Mouse (Mus musculus): ENCODE results near the gene Cacna1e. TPM values are rescaled to one million over a fixed set of nuclear protein-coding genes. Genes with fewer than 3 reads are reported as not detected.

Cacna1e gene
- polyA plus RNA-seq, 2 experiments, result 0.02 to 0.03 TPM

- TF ChIP-seq CTCF (IDR thresholded peaks at IDR 0.05; ENCODE audit: low read depth), result no peak
- TF ChIP-seq EP300 (IDR thresholded peaks at IDR 0.05; ENCODE audit: low read depth), result no peak
- no peaks in the 10 kb centered on the region for H3K27me3 ChIP-seq (ENCODE audit: control insufficient read depth, insufficient read depth, low read length)
- H3K36me3 ChIP-seq (replicated peaks; ENCODE audit: control insufficient read depth, insufficient read depth, low read depth), result no peaks in the 10 kb centered on the region
- no peak overlapping the region for H3K4me2 ChIP-seq (ENCODE audit: low read depth)
- no peak overlapping the region for H3K9ac ChIP-seq (replicated peaks)
- 73% methylated on average over 9 of the region's 9 CpGs for WGBS (ENCODE audit: insufficient replicate concordance)
- no peaks in the 10 kb centered on the region for H3K4me1 ChIP-seq (replicated peaks; ENCODE audit: control insufficient read depth in 2 of 2, insufficient read depth in 2 of 2, low read length in 1 of 2)
- H3K4me3 ChIP-seq (ENCODE audit: insufficient read depth in 1 of 2, low read depth in 2 of 2, low read length in 2 of 2), result no peak overlapping the region
- no peak overlapping the region for H3K27ac ChIP-seq
- DNase-seq (ENCODE audit: low read depth in 3 of 3, low spot score in 3 of 3) (no peak), ATAC-seq (ENCODE audit: insufficient read depth) (no peak)
- H3K9me3 ChIP-seq (ENCODE audit: control insufficient read depth, low read length), result no peaks in the 10 kb centered on the region
Measured at GRCm38 (mm10) chr1:154635766-154636165, 248.5 kb downstream of the Cacna1e start.

GRCm38 (mm10) chr1:154632886-154633285 is 251.4 kb downstream of the Cacna1e start:
- H3K4me2 ChIP-seq (ENCODE audit: low read depth), result no peak overlapping the region

GRCm38 (mm10) chr1:154622666-154623653 is 261.3 kb downstream of the Cacna1e start:
- H3K4me2 ChIP-seq (ENCODE audit: low read depth), result no peak overlapping the region
- H3K27me3 ChIP-seq (ENCODE audit: control insufficient read depth, insufficient read depth, low read length), result no peaks in the 10 kb centered on the region
- 74% methylated on average over 16 of the region's 16 CpGs for WGBS (ENCODE audit: insufficient replicate concordance)
- no peaks in the 10 kb centered on the region for H3K9me3 ChIP-seq (ENCODE audit: control insufficient read depth, low read length)
- no peak overlapping the region for H3K4me3 ChIP-seq (ENCODE audit: insufficient read depth in 1 of 2, low read depth in 2 of 2, low read length in 2 of 2)
- TF ChIP-seq EP300 (IDR thresholded peaks at IDR 0.05; ENCODE audit: low read depth), result no peak
- ATAC-seq (ENCODE audit: insufficient read depth) (no peak), DNase-seq (ENCODE audit: low read depth in 3 of 3, low spot score in 3 of 3) (no peak)
- no peak overlapping the region for H3K9ac ChIP-seq (replicated peaks)
- H3K36me3 ChIP-seq (replicated peaks; ENCODE audit: control insufficient read depth, insufficient read depth, low read depth), result no peaks in the 10 kb centered on the region
- no peak overlapping the region for H3K27ac ChIP-seq
- no peaks in the 10 kb centered on the region for H3K4me1 ChIP-seq (replicated peaks; ENCODE audit: control insufficient read depth in 2 of 2, insufficient read depth in 2 of 2, low read length in 1 of 2)

More at GRCm38 (mm10) chr1:154632886-154633285, 251.4 kb downstream of the Cacna1e start:
- 60% methylated on average over 2 of the region's 2 CpGs for WGBS (ENCODE audit: insufficient replicate concordance)
- H3K4me3 ChIP-seq (ENCODE audit: insufficient read depth in 1 of 2, low read depth in 2 of 2, low read length in 2 of 2), result no peak overlapping the region
- ATAC-seq (ENCODE audit: insufficient read depth) (no peak), DNase-seq (ENCODE audit: low read depth in 3 of 3, low spot score in 3 of 3) (no peak)
- H3K36me3 ChIP-seq (replicated peaks; ENCODE audit: control insufficient read depth, insufficient read depth, low read depth), result no peaks in the 10 kb centered on the region
- H3K27me3 ChIP-seq (ENCODE audit: control insufficient read depth, insufficient read depth, low read length), result no peaks in the 10 kb centered on the region
- TF ChIP-seq EP300 (IDR thresholded peaks at IDR 0.05; ENCODE audit: low read depth) (no peak), CTCF (IDR thresholded peaks at IDR 0.05; ENCODE audit: low read depth) (no peak)
- H3K9me3 ChIP-seq (ENCODE audit: control insufficient read depth, low read length), result no peaks in the 10 kb centered on the region
- no peak overlapping the region for H3K9ac ChIP-seq (replicated peaks)
- no peaks in the 10 kb centered on the region for H3K4me1 ChIP-seq (replicated peaks; ENCODE audit: control insufficient read depth in 2 of 2, insufficient read depth in 2 of 2, low read length in 1 of 2)
- H3K27ac ChIP-seq, result no peak overlapping the region

- Histone ChIP-seq H3K9ac (replicated peaks) (no peak overlapping the region), H3K4me3 (ENCODE audit: insufficient read depth in 1 of 2, low read depth in 2 of 2, low read length in 2 of 2) (no peak overlapping the region), H3K9me3 (ENCODE audit: control insufficient read depth, low read length) (no peaks in the 10 kb centered on the region), H3K36me3 (replicated peaks; ENCODE audit: control insufficient read depth, insufficient read depth, low read depth) (no peaks in the 10 kb centered on the region), H3K4me1 (replicated peaks; ENCODE audit: control insufficient read depth in 2 of 2, insufficient read depth in 2 of 2, low read length in 1 of 2) (no peaks in the 10 kb centered on the region), H3K27ac (no peak overlapping the region), H3K4me2 (ENCODE audit: low read depth) (no peak overlapping the region), H3K27me3 (ENCODE audit: control insufficient read depth, insufficient read depth, low read length) (no peaks in the 10 kb centered on the region)
- 30% methylated on average over 7 of the region's 7 CpGs for WGBS (ENCODE audit: insufficient replicate concordance)
- TF ChIP-seq EP300 (IDR thresholded peaks at IDR 0.05; ENCODE audit: low read depth), result no peak
- TF ChIP-seq CTCF (IDR thresholded peaks at IDR 0.05; ENCODE audit: low read depth), result no peak
- no peak for DNase-seq (ENCODE audit: low read depth in 3 of 3, low spot score in 3 of 3)
- no peak for ATAC-seq (ENCODE audit: insufficient read depth)
Measured at GRCm38 (mm10) chr1:154617743-154618455, 266.4 kb downstream of the Cacna1e start.

- Histone ChIP-seq H3K4me2 (ENCODE audit: low read depth) (no peak overlapping the region), H3K36me3 (replicated peaks; ENCODE audit: control insufficient read depth, insufficient read depth, low read depth) (no peaks in the 10 kb centered on the region), H3K27ac (no peak overlapping the region), H3K27me3 (ENCODE audit: control insufficient read depth, insufficient read depth, low read length) (no peaks in the 10 kb centered on the region), H3K9me3 (ENCODE audit: control insufficient read depth, low read length) (no peaks in the 10 kb centered on the region), H3K4me1 (replicated peaks; ENCODE audit: control insufficient read depth in 2 of 2, insufficient read depth in 2 of 2, low read length in 1 of 2) (no peaks in the 10 kb centered on the region), H3K4me3 (ENCODE audit: insufficient read depth in 1 of 2, low read depth in 2 of 2, low read length in 2 of 2) (no peak overlapping the region), H3K9ac (replicated peaks) (no peak overlapping the region)
- 65% methylated on average over 7 of the region's 7 CpGs for WGBS (ENCODE audit: insufficient replicate concordance)
- DNase-seq (ENCODE audit: low read depth in 3 of 3, low spot score in 3 of 3), result no peak
- ATAC-seq (ENCODE audit: insufficient read depth), result no peak
- TF ChIP-seq CTCF (IDR thresholded peaks at IDR 0.05; ENCODE audit: low read depth) (no peak), EP300 (IDR thresholded peaks at IDR 0.05; ENCODE audit: low read depth) (no peak)
Measured at GRCm38 (mm10) chr1:154615759-154616158, 268.5 kb downstream of the Cacna1e start.

Data from liver, embryonic 14.5 days (tissue).